Mouse (Mus musculus) E14TG2a.4 (cell line): ENCODE measurements around the gene Nrp1.

Experiments
- CTCF ChIP-seq: conservative IDR thresholded peaks from 2 replicates; pipeline ENCODE4 v1.5.1; 2014; ENCODE audit warnings: low read length
- NANOG ChIP-seq: IDR thresholded peaks from 2 replicates; pipeline ENCODE4 v1.6.1; 2014; ENCODE audit warnings: borderline replicate concordance, low read length, mixed read lengths

DNA sequence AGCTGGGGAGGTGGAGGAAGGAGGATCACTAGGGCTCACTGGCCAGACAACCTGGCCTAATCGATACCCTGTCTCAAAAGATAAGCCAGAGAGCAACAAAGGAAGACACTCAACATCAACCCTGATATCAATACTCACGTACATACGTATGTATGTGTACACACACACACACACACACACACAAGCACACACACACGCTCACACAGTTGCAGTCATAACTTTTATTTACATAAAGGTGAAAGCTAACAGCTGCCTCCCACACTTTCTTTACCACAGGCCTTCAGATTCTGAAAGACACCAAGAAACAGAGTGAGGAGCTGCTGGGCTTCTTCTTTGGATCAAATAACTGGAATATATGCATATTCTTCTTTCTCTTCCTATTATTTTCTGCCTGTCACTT, 189.0 kb downstream of the Nrp1 start:
- TF ChIP-seq CTCF (no peak), NANOG (no peak)
